Mouse (Mus musculus) lung, postnatal 14 days (tissue): Measurements from ENCODE around the gene 6030445D17Rik.

Source experiments
- DNase-seq: peaks from one replicate; pipeline ENCODE4 v3.0.0; 2021

6030445D17Rik gene

DNA sequence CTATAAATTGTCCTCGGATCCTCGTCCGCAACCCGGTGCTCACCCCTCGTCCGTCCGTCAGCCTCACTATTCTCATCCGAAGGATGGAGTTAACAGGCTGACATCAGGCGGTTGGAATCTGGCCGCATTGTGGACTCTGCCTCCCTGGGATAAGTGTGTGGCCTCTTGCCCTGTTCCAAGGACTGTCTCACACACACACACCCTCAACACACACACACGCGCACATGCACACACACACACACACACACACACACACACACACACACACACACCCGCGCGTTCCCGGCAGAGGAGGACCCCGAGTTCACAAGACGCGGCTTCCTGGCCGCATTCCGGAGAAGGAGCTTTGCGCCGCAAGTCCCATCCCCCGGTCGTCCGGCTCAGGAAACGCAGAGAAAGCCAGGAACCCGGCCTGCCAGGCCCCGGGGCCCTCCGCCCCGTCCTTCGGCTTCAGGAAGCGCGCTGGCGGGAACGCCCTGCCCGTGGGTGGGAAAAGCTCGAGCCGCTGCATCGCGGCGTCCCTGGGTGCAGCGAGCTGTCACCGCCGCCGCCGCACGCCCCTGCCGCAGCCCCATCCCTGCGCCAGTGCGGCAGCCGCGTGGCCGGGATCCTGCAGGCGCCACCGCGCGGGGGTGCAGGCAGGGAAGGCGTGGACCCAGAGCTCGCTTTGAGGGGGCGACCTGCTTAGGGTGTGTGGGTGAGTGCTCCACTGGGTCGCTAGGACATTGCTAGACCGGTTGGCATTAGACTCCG lies at the start of gene 6030445D17Rik:
Gene 6030445D17Rik (plus strand): TSS at position 165 of the 753 bp plus-strand sequence.
- DNase-seq: peak; percentile 87

- DNase-seq: no peak
Measured at GRCm38 (mm10) chr4:136415477-136415876, 46.6 kb upstream of the 6030445D17Rik start.

DNA sequence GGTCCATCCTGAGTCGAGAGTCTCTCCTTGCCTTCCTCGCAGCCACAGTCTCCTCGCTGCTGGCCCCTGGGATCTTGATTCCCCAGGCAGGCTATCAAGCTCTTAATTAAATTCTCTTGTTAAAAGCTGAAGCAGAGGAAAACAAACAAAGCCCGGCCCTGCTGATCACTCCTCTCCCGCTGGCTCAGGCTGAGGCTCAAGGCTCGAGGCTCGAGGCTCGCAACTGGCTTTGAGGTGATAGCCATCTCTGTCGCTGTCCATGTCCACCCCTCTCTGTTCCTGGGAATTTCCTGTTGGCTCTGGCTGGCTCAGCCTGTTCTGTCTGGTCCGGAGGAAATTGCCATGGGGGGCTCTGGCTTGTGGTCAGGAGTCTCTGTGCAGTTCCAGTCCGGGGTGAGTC lies 43.1 kb upstream of the 6030445D17Rik start:
- DNase-seq: peak; percentile 12

DNA sequence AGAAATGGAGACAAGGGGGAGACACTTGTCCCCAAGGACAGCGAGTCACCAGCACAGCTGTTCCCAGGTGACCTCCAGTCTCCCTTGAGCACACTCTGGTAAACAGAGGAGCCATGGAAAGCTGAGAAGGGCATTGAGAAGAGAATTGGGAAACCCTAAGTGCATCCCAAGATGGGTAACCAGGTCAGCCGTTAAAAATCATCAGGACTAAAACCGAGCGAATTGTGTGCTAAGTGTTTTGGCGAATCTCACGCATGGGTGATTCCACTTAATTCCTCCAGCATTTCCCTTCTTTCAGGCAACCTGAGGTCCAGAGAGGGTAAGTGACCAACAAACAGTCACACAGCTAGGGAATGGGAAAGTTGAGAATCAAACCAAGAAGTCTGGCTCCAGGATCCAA lies 42.7 kb upstream of the 6030445D17Rik start:
- no peak for DNase-seq

DNA sequence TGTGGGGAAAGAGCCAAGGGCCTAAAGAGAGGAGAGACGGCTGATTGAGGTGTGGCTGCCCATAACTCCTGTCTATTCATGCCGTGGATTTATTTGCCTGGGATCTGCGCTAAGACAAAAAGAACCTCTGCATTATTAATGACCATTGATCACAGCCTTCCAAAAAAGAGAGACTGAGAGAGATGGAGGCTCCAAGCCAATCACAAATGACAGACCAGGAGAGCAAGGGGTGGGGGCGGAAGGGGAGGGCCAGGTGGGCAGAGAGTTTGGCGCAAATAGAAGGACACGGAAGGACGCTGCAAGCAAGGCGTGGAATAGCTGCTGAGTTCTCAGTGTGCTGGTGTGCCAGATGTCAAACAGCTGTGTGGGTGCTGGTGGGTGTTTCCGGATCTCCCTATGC lies 38.8 kb upstream of the 6030445D17Rik start, which contains the start of gene Htr1d:
Gene Htr1d (plus strand): TSS at position 301 of the 400 bp plus-strand sequence.
- DNase-seq: no peak

GRCm38 (mm10) chr4:136424120-136424999 lies 37.7 kb upstream of the 6030445D17Rik start:
- DNase-seq: no peak

DNA sequence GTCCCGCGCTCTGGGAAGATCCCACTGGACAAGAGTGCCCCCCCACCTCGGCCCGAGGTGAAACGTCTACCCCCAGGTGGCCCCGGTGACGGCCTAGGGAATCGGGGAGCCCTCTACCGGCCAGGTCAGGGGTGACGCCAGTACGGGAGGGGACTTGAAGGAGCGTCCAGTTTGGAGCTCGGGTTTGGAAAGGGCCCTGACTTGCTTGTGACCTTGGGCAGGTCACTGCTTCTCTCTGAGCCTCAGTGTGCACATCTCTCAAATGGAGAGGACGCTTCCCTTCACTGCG lies 37.1 kb upstream of the 6030445D17Rik start:
- DNase-seq: peak; percentile 27

DNA sequence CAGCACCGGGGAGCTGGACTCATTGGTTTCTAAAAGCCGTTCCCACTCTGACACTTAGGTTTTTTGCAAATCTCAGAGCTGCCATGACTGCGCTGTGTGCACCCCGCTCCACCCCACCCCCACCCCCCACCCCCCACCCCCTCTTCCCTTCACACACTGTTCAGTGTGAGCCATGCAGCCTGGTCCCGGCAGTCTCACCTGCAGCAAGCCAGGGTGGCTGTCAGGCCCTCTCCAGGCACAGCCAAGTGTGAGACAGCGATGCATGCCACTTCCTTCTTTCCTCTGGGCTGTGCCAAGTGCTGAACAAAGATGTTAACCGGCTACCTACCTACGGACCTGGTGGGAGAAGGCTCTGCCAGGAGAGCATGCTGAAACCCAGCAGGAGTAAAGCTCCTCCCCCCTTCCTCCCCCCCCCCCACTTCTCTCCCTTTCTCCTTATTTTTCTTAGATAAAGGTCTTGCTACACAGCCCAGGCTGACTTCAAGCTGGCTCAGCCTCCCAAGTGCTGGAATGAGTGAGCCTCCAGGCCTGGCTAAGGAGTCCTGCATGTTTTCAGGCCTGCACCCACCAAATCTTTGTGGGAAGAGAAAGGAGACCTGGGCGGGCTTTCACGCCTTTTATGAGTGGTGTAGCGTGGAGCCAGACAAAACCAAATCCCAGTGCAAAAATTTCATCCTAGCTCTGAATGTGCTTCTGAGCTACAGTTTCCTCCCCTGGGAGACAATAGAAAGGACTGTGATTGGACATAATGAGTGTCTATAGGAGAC lies 31.3 kb upstream of the 6030445D17Rik start:
- no peak for DNase-seq

DNA sequence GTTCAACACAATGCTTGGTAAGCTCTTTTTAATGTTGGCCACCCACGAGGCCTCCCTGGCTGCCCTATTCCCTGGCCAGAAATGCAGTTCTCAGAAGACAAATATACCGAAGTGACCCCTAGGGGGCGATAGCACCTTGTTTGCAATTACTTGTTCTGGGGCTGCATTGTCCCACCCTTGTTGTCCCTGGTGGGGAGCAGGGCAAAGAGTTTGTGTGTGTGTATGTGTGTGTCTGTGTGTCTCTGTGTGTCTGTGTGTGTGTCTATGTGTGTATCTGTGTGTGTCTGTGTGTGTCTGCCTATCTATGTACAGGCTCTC lies 30.7 kb upstream of the 6030445D17Rik start:
- DNase-seq: peak; percentile 77

- DNase-seq: no peak
Measured at GRCm38 (mm10) chr4:136434029-136434428, 28.0 kb upstream of the 6030445D17Rik start.

GRCm38 (mm10) chr4:136439106-136439505 lies 22.9 kb upstream of the 6030445D17Rik start:
- no peak for DNase-seq

DNA sequence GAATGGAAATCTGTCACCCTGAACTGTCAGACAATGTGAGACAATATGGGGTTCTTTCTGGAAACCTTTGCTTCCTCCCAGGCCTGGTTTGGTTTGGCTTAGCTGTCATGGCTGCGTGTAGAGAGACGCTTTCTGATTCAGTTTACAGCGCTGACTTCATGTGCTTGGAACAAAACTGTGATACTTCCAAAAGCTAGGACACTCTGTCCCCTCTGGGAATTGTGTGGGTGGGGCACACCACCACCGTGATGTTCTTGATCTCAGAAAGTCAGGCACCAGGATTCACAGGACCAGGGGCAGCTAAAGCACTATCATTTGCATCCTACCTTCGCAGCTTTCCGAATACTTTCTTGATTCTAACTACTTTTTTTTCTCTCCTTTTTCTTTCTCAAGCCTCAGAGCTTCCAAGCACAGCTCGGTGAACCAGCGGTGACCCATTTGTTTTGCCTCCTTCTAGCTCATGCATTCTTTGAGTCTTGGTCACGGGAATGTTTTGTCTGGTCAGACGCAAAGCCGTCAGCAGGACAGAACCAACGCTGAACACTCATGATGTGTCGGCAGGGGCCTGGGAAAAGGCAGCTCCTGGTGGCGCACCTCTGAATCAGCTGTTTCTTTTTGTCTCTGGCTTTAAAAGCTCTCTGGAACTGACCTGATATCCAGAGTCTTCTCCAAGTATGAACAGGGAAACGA lies 20.6 kb upstream of the 6030445D17Rik start:
- no peak for DNase-seq

DNA sequence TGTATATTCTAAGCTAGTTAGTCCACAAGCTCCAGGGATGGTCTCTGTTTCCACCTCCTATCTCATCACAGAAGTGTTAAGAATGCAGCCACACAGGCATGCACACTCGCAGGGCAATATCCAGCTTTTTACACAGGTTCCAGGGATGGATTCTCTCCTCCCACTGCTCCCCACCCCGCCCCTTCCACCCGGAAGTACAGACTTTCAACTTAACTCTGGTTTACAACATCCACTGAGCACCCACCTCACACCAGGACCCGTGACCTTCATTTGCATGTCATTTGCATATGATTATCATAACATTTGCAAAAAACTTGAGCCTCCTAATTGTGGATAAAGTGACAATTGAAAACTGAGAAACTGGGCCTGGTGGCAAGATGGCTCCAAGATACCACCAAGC lies 17.5 kb upstream of the 6030445D17Rik start:
- no peak for DNase-seq

DNA sequence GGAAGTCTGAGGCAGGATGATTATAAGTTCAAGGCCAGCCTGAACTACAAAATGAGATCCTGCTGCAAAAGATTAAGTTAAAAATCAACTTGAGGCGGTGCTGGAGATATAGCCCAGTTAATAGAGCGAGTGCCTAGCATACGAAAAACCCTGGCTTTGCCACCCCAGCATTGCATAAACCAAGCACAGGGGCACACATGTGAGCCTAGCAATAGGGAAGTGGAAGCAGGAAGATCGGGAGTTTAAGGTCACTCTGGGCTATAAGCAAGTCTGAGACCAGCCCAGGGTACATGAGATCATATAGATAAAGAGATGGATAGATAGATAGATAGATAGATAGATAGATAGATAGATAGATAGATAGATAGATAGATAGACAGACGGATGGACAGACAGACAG lies 12.3 kb upstream of the 6030445D17Rik start:
- no peak for DNase-seq

GRCm38 (mm10) chr4:136450271-136450670 lies 11.8 kb upstream of the 6030445D17Rik start:
- no peak for DNase-seq

DNA sequence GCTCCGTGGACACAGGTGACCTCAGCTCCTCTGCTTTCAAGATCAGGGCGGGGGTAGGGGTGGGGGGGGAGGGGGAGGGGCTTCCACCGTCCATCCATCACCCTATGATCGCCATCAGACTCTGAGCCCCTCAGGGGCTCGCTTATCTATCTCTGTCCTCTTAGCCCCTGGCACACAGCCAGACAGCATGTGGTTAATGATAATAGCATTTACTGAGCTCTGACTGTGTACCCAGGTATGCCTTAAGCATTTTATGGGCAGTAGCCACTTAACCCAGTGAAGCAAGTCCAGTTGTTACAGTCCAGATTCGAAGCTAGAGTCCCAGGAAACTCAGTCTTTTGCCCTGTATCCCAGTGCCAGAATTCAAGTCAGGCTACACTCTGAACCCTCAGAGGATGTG lies 10.5 kb upstream of the 6030445D17Rik start:
- DNase-seq: no peak

DNA sequence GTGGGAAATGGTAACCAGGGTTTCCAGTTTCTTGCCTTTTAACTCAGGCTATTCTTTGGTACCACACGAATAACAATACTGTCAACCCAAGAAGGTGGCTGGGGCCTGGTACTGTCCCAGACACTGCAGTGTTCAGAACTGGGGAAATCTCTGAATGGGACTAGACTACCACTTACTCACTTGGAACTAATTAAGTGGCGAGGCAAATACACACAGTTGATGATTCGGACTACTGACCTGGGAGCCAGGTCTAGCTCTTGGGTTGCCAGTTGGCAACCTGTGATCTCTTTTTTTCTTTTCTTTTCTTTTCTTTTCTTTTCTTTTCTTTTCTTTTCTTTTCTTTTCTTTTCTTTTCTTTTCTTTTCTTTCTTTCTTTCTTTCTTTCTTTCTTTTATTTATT lies 9.8 kb upstream of the 6030445D17Rik start:
- no peak for DNase-seq

- no peak for DNase-seq
Measured at GRCm38 (mm10) chr4:136452792-136453191, 9.3 kb upstream of the 6030445D17Rik start.

GRCm38 (mm10) chr4:136454850-136455260 lies 7.2 kb upstream of the 6030445D17Rik start:
- peak; percentile 89 for DNase-seq

DNA sequence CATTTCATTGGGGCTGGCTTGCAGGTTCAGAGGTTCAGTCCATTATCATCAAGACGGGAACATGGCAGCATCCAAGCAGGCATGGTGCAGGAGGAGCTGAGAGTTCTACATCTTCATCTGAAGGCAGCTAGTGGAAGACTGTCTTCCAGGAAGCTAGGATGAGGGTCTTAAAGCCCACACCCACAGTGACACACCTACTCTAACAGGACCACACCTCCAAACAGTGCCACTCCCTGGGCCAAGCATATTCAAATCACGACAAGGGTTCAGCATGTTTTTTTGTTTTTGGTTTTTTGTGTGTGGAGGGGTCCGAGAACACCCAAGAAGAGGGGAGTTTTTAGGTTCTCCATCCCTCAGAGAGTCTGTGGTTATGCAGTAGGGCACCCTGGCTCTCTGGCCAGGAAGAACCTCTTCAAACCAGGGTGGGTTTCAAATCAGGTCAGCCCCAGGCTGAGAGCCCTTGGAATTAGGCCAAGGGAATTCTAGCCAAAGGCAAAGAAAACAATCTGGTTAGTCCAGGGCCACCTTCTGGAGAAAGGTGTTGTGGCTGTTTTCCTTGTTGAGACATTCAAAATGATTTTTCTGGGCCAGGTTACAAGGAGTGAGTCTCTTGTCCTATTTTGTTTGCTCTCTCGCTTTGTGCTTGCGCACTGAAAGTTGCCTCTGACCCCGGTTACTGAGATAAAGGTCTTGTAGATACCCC lies 5.4 kb upstream of the 6030445D17Rik start:
- DNase-seq: no peak

DNA sequence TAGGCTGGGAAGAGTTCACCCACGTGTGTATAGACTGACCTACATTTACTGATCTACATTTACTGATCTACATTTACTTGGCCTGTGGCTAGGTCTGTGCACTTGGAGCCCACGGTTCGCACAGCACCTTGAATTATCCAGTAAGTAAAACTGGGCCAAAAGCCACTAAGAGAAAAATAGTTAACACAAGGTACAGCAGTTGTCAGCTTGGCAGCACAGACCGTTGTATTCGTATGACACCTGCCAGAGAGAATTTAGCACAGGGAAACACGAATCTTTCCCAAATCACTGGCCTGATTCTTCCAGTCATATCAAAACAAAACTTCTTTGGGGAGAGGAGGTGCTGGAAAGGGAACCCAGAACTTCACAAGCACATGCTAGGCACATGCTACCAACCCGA lies 3.8 kb upstream of the 6030445D17Rik start:
- no peak for DNase-seq

DNA sequence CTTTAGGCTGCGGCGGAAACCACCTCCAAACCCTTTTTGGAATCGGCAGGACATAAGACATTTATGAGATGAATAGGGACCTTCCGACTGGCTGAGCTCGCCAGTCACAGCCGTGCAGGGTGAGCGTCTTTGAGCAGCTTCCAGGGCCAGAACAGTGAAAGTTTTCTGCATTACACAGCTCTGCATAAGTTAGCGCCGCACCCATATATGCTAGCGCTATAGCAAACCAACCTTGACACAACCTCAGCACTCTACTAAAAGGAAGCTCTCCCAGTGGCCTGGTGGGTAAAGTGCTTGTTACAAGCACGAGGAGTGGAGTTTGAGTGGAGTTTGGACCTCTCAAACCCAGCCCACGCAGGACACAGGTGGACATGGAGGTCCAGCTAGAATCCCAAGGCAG lies 2.8 kb upstream of the 6030445D17Rik start:
- no peak for DNase-seq
